Mouse (Mus musculus) kidney, postnatal 36 days (tissue): ENCODE data around the gene Kdm4a.

ENCODE experiments used
- DNase-seq, 2 experiments: peaks; one replicate each; pipeline ENCODE4 v3.0.0; 2021 to 2022; ENCODE audit warnings: mixed read lengths in 2 of 2

Kdm4a gene

DNA sequence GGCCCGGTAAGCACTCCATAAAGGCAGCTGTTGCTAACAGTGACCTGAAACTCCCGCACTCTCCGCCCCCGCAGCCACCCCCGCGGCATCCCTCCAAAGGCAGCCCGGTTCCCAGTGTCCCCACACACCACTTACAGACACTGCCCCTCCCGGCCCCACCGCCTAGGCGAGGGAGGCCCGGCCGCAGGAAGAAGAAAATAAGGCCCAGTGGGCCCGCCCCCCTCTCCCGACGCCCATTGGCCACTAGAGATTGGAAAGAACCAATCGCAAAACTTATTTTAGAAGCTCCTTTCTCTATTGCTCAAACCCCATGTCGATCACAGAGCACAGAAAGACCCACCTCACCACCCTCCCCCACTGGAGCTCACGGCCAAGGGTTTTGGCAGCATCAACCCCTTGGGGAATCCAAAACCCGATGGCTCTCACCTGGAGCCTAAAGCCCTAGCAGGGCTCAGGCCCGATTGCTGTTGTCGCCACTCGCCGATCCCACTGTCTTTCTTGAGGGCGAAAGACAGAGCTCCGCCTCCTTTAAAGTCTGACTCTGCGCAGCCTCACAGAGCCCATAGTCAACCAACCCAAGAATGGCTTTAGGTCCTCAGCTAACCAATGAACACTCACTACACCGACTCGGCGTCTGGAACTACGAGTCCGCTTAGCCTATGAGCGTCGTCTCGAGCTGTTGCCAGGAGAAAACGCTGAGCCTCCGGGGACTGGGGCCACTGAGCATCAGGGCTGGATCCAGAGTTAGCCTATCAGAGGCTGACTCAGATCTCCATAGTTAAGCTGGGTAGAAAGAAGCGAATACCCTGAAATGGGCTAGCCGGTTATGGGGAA lies at the start of gene Kdm4a:
Gene Kdm4a, minus strand, starts transcription at position 577 of the 834 bp plus-strand sequence.
- DNase-seq, result peak; percentile 95 to 98

GRCm38 (mm10) chr4:118229035-118229770 lies 49.4 kb upstream of the Kdm4a start:
- DNase-seq, result no peak

DNA sequence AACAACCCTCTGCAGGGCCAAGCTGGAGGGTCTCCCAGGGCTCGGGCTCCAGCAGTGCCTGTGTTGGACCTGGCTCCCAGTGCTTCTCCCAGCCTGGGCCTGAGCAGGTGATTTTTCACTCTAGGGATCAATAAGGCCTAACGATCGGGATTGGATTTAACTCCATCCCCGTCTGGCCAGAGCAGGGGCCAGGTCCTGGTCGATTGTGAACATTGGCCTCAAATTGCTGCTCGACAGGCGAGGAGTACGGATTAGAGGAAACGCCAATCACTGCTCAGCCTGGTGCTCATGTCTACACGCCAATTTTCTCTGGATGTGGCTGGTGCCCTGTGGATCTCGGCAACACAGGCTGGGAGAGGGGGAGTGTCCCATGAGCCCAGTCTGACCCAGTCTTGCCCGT lies 47.6 kb upstream of the Kdm4a start:
- DNase-seq, result no peak

- DNase-seq, result peak; percentile 65 to 77
Measured at GRCm38 (mm10) chr4:118221261-118221660, 41.4 kb upstream of the Kdm4a start.

GRCm38 (mm10) chr4:118220756-118221155 lies 40.9 kb upstream of the Kdm4a start:
- peak; percentile 65 to 70 for DNase-seq

- DNase-seq, result no peak
Measured at GRCm38 (mm10) chr4:118219487-118219886, 39.6 kb upstream of the Kdm4a start.

DNA sequence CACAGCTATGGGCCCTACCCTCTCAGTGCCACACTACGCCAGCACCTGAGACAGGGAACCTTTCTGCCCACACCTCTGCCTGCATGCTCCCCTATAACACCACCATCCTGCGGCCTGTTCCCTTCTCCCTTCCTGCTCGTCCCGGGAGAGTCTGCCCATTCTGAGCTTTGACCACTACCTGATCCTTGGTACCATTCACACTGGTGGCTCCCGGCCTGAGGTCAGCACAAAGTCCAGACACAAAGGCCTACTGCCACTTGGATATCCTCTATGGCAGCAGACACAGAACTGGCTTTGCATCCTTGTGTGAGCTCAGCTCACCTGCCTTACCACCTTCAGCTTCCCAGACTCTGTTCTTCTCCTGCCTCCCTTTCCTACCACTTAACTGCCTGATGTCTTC lies 38.7 kb upstream of the Kdm4a start:
- peak; percentile 77 to 82 for DNase-seq

GRCm38 (mm10) chr4:118216726-118217595 lies 37.1 kb upstream of the Kdm4a start:
- peak; percentile 77 to 87 for DNase-seq

DNA sequence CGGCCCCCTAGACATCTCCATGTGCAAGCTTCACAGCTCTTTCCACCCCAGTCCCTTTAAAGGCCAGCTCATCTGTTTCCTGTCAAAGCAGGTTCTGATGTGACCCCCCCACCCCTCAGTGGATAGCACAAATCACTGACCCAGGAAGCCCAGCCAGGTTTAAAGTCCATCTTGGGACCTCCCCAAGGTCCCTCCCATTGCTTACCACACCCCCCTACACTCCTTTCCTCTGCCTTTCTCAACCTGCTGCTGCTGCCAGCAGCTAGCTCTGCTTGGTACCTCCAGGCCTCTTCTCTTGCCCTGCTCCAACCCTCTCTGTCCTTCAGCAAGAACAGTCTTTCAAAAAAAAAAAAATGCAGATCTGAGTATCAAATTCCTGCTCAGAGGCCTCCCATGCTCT lies 35.0 kb upstream of the Kdm4a start:
- peak; percentile 69 to 82 for DNase-seq

GRCm38 (mm10) chr4:118206918-118207640 lies 27.2 kb upstream of the Kdm4a start:
- DNase-seq, result peak in 1 of 2 experiments; percentile 50

- DNase-seq, result no peak
Measured at GRCm38 (mm10) chr4:118205906-118206305, 26.1 kb upstream of the Kdm4a start.

DNA sequence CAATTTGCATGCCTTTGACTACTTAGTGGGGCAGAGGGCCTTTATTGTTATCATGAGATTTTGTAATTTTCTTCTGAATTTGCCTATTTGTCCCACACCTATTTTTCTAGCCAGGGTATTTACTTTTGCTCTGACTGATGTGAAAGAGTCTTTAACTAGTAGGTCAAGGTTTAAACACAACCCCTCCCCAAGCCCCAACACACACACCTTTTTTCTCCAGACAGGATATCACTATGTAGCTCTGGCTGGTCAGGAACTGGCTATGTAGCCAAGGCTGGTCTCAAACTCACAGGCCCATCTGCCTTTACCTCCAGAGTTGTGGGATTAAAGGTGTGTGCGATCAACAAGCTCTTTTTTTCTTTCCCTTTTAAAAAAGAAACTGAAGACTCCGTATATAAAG lies 19.2 kb upstream of the Kdm4a start:
- no peak for DNase-seq

DNA sequence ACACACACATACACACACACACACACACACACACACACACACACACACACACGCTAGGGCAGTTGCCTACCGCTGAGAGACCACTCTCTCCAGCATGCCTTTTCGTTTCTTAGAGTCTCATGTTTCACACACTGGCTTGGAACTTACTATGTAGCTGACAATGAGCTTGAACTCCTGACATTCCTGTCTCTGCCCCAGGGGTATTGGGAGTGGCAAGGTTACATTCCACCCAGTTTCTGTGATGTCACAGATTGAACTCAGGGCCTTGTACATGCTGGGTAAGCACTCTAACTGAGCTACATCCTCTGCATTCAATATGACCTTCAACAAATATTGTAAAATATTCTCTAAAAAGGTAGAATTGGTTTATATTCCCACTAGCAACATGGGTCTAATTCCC lies 18.8 kb upstream of the Kdm4a start:
- no peak for DNase-seq

GRCm38 (mm10) chr4:118196185-118196584 lies 16.3 kb upstream of the Kdm4a start:
- DNase-seq, result no peak

DNA sequence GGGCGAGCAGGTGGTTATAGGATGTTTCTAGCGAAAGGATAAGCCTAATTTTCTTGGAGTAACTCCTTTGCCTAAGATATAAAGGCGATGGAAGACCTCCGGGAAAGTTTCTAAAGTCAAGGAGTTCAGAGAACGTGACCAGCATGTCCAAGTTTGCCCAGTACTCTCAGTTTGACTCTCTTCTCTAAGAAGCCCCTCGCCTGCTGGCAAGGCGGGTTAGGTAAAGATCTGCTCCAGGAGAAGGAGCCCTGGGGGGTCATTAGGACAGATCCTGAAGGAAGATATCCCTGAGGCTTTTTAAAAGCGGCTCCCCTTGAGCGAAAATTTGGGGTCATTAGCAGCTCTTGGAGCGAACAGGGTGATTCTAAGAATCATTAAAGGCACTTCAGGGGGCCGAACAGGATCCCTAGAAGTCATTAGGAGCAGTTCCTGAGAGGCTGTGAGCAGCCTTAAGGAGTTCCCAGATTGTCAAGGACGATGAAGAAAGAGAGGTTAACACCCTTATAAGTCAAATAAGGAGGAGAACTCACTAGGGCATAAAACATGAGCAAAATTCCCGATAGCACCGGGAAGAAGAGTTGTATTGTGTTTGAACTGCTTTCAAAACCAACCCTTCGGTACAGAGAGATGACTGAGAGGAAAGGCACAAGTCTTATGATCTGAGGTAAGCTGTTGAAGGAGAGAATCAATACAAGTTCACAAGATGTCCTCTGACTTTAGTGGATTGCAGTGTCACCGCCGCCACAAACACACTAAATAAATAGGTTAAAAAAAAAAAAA lies 648 bp upstream of the Kdm4a start:
- no peak for DNase-seq

GRCm38 (mm10) chr4:118178952-118179466 lies 834 bp downstream of the Kdm4a start:
- no peak for DNase-seq

- no peak for DNase-seq
Measured at GRCm38 (mm10) chr4:118172461-118172860, 7.4 kb downstream of the Kdm4a start.

DNA sequence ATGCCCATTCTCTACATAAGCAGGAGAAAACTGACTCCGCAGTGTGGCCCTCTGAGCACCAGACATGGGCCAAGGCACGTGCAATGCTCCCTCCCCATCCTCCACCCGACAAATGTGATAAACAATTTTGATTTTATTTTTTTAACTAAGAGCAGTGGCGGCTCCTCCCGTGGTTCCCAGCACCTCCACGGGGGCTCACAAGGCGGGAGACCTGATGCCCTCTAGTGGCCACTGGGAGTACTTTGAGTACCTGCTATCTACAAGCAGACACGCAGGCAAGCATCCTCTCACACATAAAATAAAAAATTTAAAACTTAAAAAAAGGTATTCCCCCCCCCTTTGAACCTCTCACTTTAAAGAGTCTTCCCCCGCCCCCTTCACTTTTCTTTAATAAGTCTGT lies 8.8 kb downstream of the Kdm4a start:
- DNase-seq, result peak; percentile 11 to 59

GRCm38 (mm10) chr4:118162123-118162522 lies 17.7 kb downstream of the Kdm4a start:
- no peak for DNase-seq

DNA sequence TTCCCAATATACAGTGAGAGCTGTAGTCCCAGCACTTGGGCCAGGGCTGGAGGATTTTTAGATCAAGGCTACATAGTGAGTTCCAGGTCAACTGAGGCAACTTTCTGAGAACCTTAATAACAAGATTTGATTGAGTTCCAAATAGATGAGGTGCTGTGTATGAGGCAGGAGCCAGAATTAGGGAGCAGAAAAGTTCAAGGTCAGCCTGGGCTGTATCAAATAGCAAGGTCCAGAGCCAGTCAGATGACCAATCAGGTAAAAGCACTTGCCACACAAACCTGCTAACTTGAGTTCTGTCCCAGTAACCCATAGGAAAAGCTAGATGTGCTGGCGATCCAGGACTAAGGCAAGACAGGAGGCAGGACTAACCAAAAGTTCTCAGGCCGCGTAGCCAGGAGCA lies 22.2 kb downstream of the Kdm4a start:
- no peak for DNase-seq

GRCm38 (mm10) chr4:118156559-118156958 lies 23.3 kb downstream of the Kdm4a start:
- no peak for DNase-seq
